Mouse (Mus musculus) embryonic facial prominence, embryonic 15.5 days (tissue): ENCODE data around the gene Klhl35. TPM values are rescaled to one million over a fixed set of nuclear protein-coding genes. Genes with fewer than 3 reads are reported as not detected.

Experiments
- ATAC-seq: fragments of 200-750 bp; cut with Nextera tagmentation; 2 replicates; pipeline ENCODE4 v1.8.0; 2017; ENCODE audit warnings: low read depth, moderate TSS enrichment; ENCODE audit not compliant: insufficient number of reproducible peaks, low FRiP score, low TSS enrichment
- H3K27ac ChIP-seq: fragments of 300-500 bp; sonication (generic); replicated peaks from 2 replicates; pipeline ENCODE4 v1.5.1; 2015; ENCODE audit warnings: mild to moderate bottlenecking, inconsistent platforms
- H3K27me3 ChIP-seq: fragments of 300-500 bp; sonication (generic); 2 replicates; pipeline ENCODE4 v1.6.1; 2015; ENCODE audit warnings: inconsistent platforms
- H3K36me3 ChIP-seq: fragments of 300-500 bp; sonication (generic); 2 replicates; pipeline ENCODE4 v1.6.1; 2015; ENCODE audit warnings: mild to moderate bottlenecking, inconsistent platforms
- H3K4me1 ChIP-seq: fragments of 300-500 bp; sonication (generic); 2 replicates; pipeline ENCODE4 v1.6.1; 2015; ENCODE audit warnings: inconsistent platforms
- H3K4me2 ChIP-seq: fragments of 300-500 bp; sonication (generic); replicated peaks from 2 replicates; pipeline ENCODE4 v1.6.1; 2015; ENCODE audit warnings: mild to moderate bottlenecking, inconsistent platforms
- H3K4me3 ChIP-seq: fragments of 300-500 bp; sonication (generic); replicated peaks from 2 replicates; pipeline ENCODE4 v1.5.1; 2015; ENCODE audit warnings: mild to moderate bottlenecking, inconsistent platforms
- H3K9ac ChIP-seq: fragments of 300-500 bp; sonication (generic); 2 replicates; pipeline ENCODE4 v1.6.1; 2015; ENCODE audit warnings: inconsistent platforms
- H3K9me3 ChIP-seq: fragments of 300-500 bp; sonication (generic); replicated peaks from 2 replicates; pipeline ENCODE4 v1.6.1; 2016; ENCODE audit warnings: inconsistent platforms
- WGBS: fragments of 180-500 bp; shearing (Covaris S2); methylation state at CpG from one replicate; pipeline ENCODE4 v1.1.7; 2015; 5-methylcytosine and 5-hydroxymethylcytosine counted together
- polyA plus RNA-seq: library from polyadenylated mRNA; unstranded; fragments of >200 nt; fragmentation: Nextera tagmentation; extraction: Ambion mirVana; gene quantifications from 2 replicates; pipeline ENCODE4 v1.2.1, GENCODE M21; 2015

Klhl35 gene
- polyA plus RNA-seq, 1 experiment from 2014 or later = 0.96 TPM

DNA sequence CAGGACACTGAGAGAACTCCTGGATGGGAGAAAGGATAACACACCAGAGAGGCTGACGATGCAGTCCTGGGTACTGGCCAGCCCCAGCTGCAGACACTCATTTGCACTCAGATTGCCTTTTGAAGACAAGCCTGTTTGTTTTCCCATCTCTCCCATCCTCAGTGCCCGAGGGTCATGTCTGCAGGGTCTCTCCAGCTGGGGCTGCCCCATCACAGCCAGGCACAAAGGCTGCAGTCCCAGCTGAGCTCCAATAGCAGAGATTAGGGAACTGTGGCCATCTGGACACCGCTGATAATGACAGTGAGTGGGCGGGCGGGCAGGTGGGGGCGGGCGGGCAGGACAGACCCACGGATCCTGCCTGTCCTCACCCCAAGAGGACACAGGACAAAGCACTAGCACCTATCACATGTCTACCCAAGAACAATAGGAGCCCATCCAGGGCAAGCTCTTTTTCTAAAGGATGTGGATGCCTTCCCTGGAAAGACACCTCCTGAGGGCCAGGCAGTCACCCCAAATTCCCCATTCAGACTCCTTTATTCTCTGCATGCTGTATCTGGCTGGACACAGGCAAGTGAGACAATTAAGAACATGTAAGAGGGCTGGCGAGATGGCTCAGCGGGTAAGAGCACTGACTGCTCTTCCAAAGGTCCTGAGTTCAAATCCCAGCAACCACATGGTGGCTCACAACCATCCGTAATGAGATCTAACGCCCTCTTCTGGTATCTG, 9.2 kb downstream of the Klhl35 start:
- no peak overlapping the region for H3K4me3 ChIP-seq
- no peak for ATAC-seq
- H3K9me3 ChIP-seq = no peaks in the 10 kb centered on the region
- 71% methylated on average over 12 of the region's 12 CpGs for WGBS
- H3K27ac ChIP-seq = no peak overlapping the region
- no peaks in the 10 kb centered on the region for H3K27me3 ChIP-seq
- peaks cover 11% of the 10 kb centered on the region for H3K4me1 ChIP-seq
- H3K9ac ChIP-seq = no peak overlapping the region
- no peak overlapping the region for H3K4me2 ChIP-seq
- peaks cover 82% of the 10 kb centered on the region for H3K36me3 ChIP-seq

DNA sequence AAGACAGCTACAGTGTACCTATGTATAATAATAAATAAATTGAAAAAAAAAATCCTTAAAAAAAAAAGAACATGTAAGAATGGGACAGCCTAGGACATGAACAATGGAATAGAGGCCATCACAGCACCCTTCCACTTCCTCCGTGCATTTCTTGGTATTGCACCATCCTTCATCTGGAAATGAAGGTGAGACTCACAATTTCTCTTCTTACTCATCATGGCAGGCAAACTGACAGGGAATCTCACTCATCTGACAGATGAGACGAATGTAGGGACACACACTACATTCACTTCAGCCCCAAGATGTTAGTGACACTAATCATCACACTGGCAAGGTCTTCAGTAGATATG, 9.7 kb downstream of the Klhl35 start:
- WGBS = 87% methylated on average over 2 of the region's 2 CpGs

DNA sequence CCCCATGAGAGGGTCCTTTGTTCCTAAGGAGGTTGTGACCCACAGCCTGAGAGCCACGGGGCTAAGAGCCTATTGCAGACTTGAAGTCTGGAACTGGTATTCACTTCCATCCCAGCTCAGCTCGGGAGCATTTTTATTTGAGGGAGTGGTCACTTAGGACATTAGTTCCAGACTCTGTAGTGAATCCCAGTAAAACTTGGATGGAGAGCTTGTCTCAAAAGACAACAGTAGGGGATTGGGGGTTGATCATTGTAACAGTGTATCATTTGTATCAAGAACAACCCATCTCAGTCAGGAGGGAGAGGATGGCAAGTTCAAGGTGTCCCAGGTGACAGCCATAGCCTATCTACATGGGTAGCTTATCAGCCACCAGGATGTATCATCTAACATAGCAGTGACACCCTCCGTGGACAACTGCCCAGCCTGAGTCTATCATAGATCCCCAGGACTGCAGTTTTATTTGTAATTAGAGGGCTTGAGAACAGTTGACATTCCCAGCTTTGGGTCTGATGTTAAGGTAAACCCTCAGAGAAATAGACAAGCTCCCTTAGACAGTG, 10.8 kb downstream of the Klhl35 start:
- peaks cover 96% of the 10 kb centered on the region for H3K36me3 ChIP-seq
- H3K4me3 ChIP-seq = no peak overlapping the region
- no peak for ATAC-seq

More for the DNA sequence above, 9.7 kb downstream of the Klhl35 start:
- Histone ChIP-seq H3K27me3 (no peaks in the 10 kb centered on the region), H3K9ac (no peak overlapping the region), H3K4me2 (no peak overlapping the region), H3K9me3 (no peaks in the 10 kb centered on the region), H3K36me3 (peaks cover 87% of the 10 kb centered on the region), H3K27ac (no peak overlapping the region), H3K4me1 (peaks cover 17% of the 10 kb centered on the region), H3K4me3 (no peak overlapping the region)
- ATAC-seq = no peak

DNA sequence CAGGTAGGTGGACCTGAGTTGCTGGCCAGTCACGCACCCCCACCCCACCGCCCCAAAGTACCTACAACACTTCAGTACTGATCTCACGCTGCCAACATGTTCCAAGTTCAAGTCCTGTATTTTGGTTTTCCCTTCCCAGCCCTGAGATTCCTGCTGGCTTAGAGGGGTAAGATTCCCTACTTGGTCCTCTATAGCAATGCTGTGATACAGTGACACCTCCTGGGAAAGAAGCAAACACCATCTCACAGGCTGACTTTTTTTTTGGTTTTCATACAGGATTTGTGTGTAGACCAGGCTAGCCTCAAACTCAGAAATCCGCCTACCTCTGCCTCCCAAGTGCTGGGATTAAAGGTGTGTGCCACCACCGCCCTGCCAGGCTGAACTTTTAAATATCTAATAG, 11.4 kb downstream of the Klhl35 start:
- no peak overlapping the region for H3K9ac ChIP-seq
- H3K9me3 ChIP-seq = no peaks in the 10 kb centered on the region
- 91% methylated on average over 5 of the region's 5 CpGs for WGBS
- no peak overlapping the region for H3K27ac ChIP-seq
- peaks cover 34% of the 10 kb centered on the region for H3K4me1 ChIP-seq
- no peaks in the 10 kb centered on the region for H3K27me3 ChIP-seq
- no peak for ATAC-seq
- no peak overlapping the region for H3K4me2 ChIP-seq
- peaks cover 95% of the 10 kb centered on the region for H3K36me3 ChIP-seq
- no peak overlapping the region for H3K4me3 ChIP-seq

More for the DNA sequence above, 10.8 kb downstream of the Klhl35 start:
- Histone ChIP-seq H3K27me3 (no peaks in the 10 kb centered on the region), H3K9ac (no peak overlapping the region), H3K9me3 (no peaks in the 10 kb centered on the region), H3K4me1 (peaks cover 28% of the 10 kb centered on the region), H3K27ac (no peak overlapping the region), H3K4me2 (no peak overlapping the region)
- WGBS = 39% methylated on average over 3 of the region's 3 CpGs

DNA sequence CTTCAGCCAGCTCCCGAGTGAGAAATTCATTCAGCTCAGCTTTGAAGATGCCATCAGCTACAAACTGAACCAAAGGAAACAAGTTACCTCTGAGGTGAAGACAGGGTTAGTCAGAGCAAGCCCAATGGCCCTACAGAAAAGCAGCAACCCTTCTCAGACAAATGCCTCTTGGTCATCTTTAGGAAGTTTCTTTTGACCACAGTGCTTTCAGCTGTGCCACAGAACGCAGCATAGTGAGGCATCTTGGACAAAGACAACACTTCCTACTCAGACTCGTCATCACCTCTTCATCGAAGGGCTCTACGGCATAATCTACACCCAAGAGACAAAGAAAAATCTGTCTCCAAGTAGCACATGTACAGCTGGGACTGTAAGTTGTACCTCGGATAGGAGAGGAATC, 16.8 kb downstream of the Klhl35 start:
- Histone ChIP-seq H3K36me3 (peaks cover 45% of the 10 kb centered on the region), H3K27ac (peak overlapping the region; percentile 93), H3K9me3 (no peaks in the 10 kb centered on the region), H3K4me2 (peak overlapping the region; percentile 80), H3K27me3 (peaks cover 8% of the 10 kb centered on the region; the same call in 1 of the 2 replicates), H3K4me1 (peaks cover 37% of the 10 kb centered on the region), H3K9ac (peak overlapping the region; percentile 77), H3K4me3 (peak overlapping the region; percentile 70)
- WGBS = 2% methylated on average over 6 of the region's 6 CpGs
- no peak for ATAC-seq

DNA sequence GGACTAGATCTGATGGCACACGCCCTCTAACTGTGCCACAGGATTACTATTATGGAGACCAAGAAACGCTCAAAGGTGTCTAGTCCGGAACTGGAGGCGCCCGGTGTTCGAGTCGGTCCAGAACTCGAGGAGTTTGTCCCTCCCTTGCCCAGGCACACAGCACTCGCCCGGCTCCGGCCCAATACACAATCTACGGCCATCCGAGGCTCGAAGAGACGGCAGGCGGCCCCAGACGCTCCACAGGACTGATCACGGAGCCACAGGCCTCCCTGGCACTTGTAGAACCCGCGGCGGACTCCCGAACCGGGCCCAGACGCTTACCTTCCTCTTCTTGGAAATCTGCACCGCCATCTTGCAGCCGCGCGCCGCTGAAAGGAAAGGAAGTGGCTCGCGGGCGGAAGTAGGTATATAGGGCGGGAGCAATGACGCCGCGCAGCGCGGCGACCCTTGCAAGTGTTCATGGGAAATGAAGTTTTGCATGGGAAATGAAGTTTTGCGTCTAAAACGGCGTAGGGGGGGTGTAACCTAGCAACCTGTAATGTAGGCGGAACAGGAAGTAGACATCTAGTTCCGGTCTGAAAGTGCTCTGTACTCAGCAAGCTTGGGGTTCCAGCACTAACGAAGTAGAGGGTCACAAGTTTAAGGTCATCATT, 17.6 kb downstream of the Klhl35 start, which contains the start of gene Rps3:
Rps3 (minus strand) TSS at position 468 of the 653 bp plus-strand sequence.
- Histone ChIP-seq H3K9ac (peak within 1 kb of the TSS; percentile 77), H3K27me3 (peaks cover 8% of the 10 kb centered on the region; the same call in 1 of the 2 replicates), H3K4me3 (peak within 1 kb of the TSS; percentile 70), H3K4me2 (peak within 1 kb of the TSS; percentile 80), H3K36me3 (peaks cover 37% of the 10 kb centered on the region), H3K9me3 (no peaks in the 10 kb centered on the region), H3K27ac (peak within 1 kb of the TSS; percentile 93), H3K4me1 (peaks cover 37% of the 10 kb centered on the region)
- WGBS = under 1% methylated on average over 45 of the region's 45 CpGs
- peak; percentile 95 for ATAC-seq

DNA sequence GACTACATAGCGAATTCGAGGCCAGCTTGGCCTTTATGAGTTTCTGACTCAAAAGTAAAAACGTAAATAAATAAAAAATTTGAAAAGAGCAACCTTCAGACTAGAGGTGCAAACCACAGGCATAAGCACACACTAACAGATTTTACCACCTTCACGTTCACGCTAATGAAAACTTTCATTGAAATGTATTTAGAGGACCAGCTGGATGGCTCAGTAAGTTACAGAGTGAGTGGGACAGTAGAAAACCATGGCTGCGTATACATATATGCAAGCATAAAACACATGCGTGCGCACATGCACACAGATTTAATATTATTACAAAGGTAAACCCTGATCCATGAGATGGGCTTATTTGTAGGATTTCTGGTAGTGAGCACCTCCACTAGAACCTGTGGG, 18.1 kb downstream of the Klhl35 start:
- Histone ChIP-seq H3K4me1 (peaks cover 36% of the 10 kb centered on the region), H3K36me3 (peaks cover 32% of the 10 kb centered on the region), H3K9me3 (no peaks in the 10 kb centered on the region), H3K27me3 (peaks cover 8% of the 10 kb centered on the region; the same call in 1 of the 2 replicates), H3K4me2 (peak overlapping the region; percentile 80), H3K27ac (0 out of 2 replicates have a peak overlapping the region, but pooled peaks have one; percentile 6), H3K9ac (no peak overlapping the region), H3K4me3 (peak overlapping the region; percentile 70)
- no peak for ATAC-seq
- WGBS = 43% methylated on average over 8 of the region's 8 CpGs

DNA sequence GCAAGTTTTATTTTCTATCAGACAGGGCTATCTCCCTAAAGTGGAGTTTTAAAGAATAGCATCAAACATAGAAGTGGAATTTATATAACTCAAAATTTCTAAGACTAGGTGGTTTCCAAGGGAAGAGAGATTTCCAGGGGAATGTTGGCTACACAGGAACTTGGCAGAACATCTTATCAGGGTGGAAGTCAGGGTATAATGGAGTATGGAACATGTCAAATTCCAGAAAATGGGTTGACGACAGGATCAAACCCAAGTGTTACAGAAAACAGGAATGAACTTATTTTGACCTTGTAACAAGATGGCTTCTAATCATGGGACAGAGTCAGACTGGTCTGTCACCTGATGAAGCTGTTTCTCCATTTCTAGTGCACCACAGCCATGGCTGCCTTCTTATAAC, 18.9 kb downstream of the Klhl35 start:
- no peak overlapping the region for H3K4me2 ChIP-seq
- H3K9ac ChIP-seq = no peak overlapping the region
- no peak overlapping the region for H3K4me3 ChIP-seq
- 91% methylated on average over 1 of the region's 1 CpGs for WGBS
- no peaks in the 10 kb centered on the region for H3K9me3 ChIP-seq
- H3K36me3 ChIP-seq = peaks cover 24% of the 10 kb centered on the region
- peaks cover 8% of the 10 kb centered on the region; the same call in 1 of the 2 replicates for H3K27me3 ChIP-seq
- H3K27ac ChIP-seq = no peak overlapping the region
- H3K4me1 ChIP-seq = peaks cover 29% of the 10 kb centered on the region
- no peak for ATAC-seq

DNA sequence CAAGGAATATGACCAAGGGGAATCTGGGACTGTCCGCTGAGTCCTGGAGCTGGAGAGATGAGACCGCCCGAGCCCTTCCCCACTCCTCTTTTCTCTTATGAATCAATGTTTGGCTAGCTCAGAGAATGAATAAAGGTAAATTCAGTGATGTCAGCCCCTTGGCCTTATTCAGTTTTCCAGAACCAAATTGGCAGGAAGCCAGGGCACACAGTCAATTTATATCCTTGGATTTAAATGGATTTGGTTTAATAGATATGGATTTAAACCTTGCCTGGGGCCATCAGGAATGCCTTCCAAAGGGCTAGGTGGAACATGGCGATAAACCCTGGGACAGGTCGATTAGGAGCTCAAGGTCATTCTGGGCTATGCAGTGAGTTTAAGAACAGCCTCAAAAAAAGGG, 23.9 kb downstream of the Klhl35 start:
- Histone ChIP-seq H3K4me1 (no peaks in the 10 kb centered on the region), H3K36me3 (no peaks in the 10 kb centered on the region), H3K4me3 (no peak overlapping the region), H3K27me3 (peaks cover 8% of the 10 kb centered on the region; the same call in 1 of the 2 replicates), H3K9ac (no peak overlapping the region), H3K4me2 (no peak overlapping the region), H3K9me3 (0 out of 2 replicates have a peak, but pooled peaks cover 3% of the 10 kb centered on the region), H3K27ac (no peak overlapping the region)
- WGBS = 66% methylated on average over 5 of the region's 5 CpGs
- no peak for ATAC-seq

DNA sequence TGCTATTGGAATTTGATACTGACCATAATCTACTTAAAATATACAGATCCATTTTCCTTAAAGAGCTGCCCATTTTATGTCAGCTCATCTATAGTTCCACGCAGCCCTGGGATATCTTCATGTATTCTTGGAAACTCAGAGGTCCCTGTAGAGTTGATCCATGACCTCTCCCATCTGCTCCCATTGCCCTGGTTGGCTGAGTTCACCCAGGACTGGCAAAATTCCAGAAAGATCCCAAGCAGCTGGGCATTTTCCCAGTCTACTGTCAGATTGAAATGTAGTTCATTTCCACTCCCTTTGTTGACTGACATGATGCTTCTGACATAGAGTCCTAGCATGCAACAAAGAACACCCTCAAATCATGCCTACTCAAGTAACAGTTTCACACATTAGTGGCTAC, 33.3 kb downstream of the Klhl35 start:
- no peak for ATAC-seq
- Histone ChIP-seq H3K4me2 (no peak overlapping the region), H3K4me3 (no peak overlapping the region), H3K4me1 (no peaks in the 10 kb centered on the region), H3K9ac (no peak overlapping the region), H3K36me3 (no peaks in the 10 kb centered on the region), H3K27ac (no peak overlapping the region), H3K9me3 (no peaks in the 10 kb centered on the region), H3K27me3 (no peaks in the 10 kb centered on the region)
- WGBS = 58% methylated on average over 1 of the region's 1 CpGs

DNA sequence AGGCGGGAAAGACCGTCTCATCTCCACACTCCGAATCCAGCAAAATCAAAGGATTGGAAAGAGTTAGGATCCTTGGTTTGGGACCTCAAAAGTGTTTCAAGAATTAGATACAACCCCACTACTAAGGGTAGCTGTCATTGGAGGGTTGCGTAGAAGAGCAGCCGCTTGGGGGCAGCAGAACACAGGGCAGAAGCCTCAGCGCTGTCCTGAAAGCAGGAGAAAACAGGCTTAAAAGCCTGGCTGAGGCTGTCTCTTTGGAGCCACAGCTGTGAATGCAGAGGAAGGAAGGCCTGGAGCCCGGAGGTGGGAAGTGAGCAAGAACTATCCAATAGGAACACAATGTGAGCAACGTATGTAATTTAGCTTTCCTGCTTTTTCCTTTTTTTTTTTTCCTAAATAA, 34.4 kb downstream of the Klhl35 start:
- peak; percentile 43 for ATAC-seq
- H3K9ac ChIP-seq = no peak overlapping the region
- WGBS = 3% methylated on average over 8 of the region's 8 CpGs
- no peaks in the 10 kb centered on the region for H3K27me3 ChIP-seq
- no peaks in the 10 kb centered on the region for H3K4me1 ChIP-seq
- H3K36me3 ChIP-seq = no peaks in the 10 kb centered on the region
- H3K9me3 ChIP-seq = no peaks in the 10 kb centered on the region
- no peak overlapping the region for H3K4me2 ChIP-seq
- no peak overlapping the region for H3K27ac ChIP-seq
- H3K4me3 ChIP-seq = no peak overlapping the region
